Mouse (Mus musculus) ovary, postnatal 36 days (tissue): ENCODE measurements around the gene Grk5.
A peak's percentile ranks its signal among the peaks of the same experiment; 100 is the strongest.
"Not testable (repeated sequence)": the region's sequence is repeated elsewhere in the genome, so short reads cannot be mapped to it uniquely, and the experiment has no call there.

Experiments used
- DNase-seq: peaks from one replicate; pipeline ENCODE4 v3.0.0; 2022; ENCODE audit warnings: low spot score, mixed read lengths

Grk5 gene

DNA sequence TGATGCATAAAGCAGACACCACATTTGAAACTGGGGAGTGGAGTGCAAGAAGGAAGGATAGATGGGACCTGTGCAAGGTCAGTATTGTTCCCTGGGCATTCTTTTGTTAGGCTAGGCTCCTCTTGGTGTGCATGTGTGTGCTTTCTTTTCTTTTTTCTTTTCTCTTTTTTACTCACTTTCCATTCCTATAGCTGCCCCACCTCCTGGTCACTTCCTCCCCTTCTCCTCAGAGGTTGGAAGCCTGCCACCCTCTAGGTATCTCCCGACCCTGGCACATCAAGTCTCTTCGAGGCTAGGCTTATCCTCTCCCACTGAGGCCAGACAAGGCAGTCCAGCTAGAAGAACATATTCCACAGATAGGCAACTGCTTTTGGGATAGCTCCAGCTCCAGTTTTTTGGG, 22.1 kb downstream of the Grk5 start:
- DNase-seq = no peak

DNA sequence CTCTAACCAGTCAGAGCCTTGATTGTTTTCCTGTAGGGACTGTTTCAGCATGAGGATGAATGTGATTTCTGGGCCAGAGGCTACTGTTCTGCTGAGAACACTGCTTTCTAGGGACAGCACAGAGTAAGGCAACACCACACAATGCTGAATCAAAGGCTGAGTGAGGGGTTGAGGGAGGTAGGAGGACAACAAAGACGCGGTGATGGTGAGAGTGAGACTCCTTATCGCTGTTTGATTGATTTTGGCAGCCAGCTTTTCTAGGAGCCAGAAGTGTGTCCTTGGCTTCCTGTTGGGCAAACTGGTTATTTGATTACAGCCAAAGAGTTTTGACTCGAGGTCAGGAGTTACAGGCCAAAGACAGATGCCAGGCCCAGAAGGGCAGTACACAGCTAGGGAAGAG, 25.7 kb downstream of the Grk5 start:
- peak; percentile 14 for DNase-seq

DNA sequence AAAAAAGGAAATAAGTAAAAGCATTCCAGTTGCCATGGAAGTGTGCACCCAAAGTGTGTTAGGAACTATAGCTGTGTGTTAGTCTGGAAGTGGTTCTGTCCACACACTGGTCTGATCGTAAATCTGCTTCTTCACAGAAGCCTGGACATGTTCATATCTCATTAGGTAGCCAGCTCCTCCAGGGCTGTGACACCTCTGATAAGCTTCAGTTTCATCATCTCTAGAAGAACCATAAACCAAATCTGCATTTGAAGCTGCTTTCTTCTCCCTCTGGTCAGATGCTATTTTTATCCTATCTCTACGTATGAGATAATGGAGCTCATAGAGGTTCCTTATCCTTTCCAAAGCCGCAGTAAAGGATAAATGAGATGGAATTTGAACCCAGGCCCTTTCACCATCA, 26.3 kb downstream of the Grk5 start:
- DNase-seq = no peak

DNA sequence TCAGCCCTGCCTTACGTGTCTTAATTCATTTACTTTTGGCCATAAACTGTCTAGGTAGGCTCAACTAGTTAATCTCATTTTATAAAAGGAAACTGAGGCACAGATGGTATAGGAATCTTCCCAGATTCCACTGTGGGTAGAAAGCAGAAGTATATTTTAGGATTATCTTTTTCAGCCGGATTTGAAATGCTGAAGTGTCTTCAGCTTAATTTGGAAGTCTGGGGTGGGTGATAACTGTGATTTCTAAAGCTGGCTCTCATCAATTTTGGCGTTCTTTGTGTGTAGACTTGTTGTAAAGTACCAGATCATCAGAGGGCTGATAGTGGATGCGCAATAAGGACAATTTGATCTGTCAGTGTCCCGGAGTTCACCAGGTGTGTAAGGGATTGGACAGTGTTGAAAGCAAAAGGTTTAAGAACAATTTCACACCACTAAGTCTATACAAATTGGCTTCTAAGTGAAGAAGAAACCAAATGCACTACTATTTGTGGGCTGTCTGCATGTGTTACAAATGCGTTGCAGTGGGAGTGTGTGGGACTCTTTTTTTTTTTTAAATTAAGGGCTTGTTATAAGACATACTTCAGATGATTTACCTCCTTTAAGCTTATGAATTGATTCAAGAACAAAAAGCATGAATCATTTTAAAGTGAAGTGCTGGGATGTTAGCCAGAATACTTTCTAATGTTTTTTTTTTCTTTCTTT, 27.5 kb downstream of the Grk5 start:
- no peak for DNase-seq

DNA sequence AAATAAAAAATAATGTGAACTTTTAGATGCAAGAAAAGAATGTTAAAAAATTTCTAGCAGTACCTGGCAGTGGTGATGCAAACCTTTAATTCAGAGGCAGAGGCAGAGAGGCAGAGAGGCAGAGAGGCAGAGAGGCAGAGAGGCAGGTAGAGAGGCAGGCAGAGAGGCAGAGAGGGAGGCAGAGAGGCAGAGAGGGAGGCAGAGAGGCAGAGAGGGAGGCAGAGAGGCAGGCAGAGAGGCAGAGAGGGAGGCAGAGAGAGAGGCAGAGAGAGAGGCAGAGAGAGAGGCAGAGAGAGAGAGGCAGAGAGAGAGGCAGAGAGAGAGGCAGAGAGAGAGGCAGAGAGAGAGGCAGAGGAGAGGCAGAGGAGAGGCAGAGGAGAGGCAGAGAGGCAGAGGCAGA, 35.0 kb downstream of the Grk5 start:
- DNase-seq = not testable (repeated sequence)

DNA sequence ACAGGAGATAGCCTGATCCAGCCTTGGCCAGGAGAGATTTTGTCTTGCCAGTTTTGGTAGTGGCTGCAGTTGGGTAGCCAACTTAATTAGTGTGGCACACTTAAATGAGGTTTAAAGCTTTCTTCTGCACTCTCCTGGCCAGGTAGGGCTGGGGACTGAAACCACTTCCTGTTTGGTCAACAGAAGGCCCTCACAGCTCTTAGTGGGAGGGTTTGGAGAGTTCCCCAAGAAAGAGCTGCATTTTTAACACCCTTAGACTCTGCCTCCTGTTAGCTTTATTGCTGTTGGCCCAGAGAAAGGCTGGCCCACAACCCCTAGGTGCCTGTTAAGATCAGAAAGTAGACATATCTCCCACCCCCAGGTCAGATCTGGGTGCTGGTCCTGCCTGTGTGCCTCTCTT, 45.5 kb downstream of the Grk5 start:
- no peak for DNase-seq

DNA sequence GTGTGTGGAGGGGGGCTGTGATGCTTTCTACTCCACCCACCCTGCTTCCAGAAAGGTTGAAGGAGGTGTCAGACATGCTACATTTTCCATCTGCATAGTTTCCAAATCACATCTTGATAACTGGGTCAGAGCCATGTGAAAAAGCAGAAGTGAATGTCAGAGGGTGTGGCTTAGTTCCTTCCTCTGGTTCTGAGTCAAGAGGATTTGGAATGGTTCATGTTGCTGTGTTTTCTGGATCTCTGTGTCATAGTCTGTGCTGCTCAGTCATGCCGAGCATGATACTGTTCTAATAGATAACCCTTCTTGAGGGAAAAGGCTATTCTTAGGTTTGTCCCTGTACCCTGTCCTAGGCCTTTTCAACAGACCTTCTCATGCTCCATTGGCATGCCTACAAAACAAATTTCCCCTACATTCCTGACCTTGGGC, 50.4 kb downstream of the Grk5 start:
- no peak for DNase-seq

DNA sequence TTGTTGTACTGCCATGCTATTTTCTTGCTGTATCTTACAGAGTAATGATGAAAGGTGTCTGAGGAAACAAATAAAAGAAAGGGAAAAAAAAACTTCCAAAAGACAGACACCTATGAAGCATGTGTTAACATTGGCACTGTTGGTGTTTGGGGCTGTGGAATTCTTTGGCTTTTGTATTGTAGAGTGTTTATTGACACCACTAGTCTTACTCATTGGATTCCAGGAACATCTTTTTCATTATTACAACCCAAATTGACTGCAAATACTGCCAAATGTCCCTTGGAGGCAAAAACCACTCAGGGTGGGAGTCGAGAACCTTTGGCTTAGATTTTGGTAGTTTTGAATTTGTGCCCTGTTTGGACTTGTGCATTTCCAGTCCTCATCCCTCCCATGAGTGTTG, 51.3 kb downstream of the Grk5 start:
- no peak for DNase-seq

DNA sequence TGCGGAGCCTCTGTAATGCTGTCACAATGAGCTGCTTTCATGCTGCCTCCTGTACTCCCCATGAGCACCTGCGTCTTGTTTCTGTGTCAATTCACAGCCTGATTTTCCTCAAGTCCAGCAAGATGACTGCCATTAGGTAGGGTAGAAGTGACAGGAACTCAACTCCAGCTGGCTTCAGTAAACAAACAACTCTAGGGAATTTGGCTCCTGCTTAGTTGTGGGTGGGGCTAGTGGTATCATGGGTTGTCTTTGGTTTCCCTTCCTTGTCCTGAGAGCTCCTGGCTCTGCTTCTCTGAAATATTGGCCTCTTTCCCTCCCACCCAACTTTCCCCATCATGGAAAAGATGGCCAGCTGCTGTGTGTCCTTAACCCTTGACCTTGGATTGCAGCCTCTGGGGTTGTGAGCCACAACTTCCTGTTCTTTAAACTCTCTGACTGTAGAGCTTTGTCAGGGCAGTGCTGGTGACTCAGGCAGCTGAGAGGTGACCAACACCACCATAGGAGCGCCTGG, 56.3 kb downstream of the Grk5 start:
- DNase-seq = peak; percentile 29

DNA sequence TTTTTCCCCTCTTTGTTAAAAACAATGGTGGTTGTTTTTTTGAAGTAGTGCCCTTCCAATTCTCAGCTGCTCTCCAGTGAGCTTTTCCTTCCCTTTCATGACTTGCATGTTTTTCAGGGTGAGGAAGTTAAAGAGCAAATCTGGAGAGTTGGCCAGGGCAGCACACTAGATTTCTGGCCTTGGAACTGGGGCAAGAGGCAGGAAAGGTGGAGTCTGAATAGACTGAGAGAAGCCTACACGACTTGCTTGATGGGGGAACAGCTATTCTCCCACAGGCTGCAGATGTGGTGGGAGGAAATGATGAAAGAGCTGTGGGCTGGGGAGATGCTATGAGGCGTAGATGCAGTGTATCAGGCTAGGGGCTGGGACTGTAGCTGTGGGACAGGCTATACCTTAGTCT, 57.1 kb downstream of the Grk5 start:
- no peak for DNase-seq

DNA sequence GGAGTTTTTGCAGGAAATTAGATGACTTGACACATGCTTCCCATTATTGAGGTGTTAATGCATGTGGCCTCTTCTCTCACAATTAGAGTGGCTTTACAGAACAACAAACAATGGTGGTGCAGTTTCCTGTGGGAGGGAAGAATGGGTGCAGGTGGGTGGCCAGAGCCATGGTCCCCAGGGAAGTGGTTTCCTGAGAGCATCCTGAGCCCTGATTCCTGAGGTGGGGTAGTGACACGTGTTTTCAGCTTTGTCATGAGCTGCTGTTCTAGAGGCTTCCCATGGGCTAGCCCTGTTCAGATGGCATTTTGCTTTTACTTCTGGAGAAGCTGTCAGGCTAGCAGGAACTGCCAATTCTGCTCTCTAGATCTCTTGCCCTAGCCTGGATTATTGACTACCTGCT, 59.4 kb downstream of the Grk5 start:
- DNase-seq = no peak

DNA sequence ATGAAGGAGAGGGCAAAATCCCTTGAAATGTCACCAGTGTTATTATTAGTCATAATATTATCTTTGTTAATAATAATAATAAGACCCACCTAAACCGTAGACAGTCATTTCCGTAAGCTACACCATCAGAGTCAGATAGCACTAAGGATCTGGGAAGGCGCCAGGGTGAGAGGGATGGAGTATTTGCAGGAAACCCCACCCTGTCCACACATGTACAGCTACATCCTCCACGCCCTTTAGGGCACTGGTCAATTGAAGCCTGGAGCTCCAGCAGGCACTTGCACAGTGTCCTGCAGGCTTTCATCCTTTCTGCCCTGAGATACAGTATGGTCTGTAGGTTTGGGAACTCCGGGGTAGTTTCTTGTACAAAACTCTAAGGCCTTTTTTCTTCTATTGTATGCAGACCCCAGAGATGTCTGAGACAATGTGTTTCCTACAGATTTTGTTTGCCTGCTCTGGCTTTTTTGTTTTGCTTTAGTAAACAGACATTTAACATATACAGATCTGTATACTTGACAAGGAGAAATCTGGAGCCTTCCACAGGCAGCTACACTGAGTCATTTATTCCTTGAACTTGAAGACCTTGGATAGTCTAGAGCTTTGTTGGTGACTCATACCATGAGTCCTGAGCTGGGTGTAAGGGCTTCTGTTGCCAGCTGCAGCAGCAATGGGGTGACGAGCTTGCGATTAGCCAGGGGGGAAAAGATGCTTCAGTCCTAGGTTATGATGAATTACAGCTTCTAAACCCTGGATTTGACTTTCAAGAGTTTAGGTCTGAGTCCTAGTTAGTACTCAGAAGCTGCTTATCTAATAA, 60.7 kb downstream of the Grk5 start:
- no peak for DNase-seq

DNA sequence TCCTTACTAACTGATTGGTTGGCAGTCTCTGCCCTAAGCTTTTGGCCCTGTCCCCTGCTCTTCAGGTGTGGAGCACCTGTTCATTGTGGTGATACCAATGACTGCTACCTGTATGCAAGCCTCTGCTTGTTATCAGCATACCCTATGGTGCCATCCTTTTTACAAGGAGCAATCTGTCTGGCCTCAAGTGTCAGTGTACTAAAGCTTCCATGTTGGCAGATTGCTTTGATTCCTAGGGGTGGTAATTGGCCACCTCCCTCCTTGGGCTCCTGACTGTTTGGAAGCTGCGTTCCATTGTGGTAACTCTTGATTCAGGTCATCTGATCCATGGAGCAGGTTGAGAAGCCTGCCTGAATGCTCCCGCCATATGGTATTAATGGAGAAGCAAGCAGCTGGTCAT, 65.6 kb downstream of the Grk5 start:
- no peak for DNase-seq

DNA sequence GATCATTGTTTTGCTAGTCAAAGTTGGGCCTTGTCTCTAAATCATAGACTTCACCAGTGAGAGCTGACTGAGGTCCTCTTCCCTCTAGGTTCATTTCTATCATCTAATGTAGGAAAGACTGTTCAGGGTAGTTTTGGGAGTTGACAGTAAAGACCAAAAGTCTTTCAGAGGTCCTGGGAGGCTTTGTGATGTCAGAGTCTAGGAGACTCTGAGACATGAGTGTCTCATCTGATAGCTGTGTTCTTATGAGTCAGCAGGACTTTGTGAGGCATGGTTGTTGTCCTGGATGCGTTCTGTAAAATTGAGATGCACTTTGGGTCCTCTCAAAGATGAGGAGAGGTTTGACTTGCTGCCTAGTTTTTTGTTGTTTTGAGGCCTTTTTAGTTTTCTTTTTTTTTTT, 66.2 kb downstream of the Grk5 start:
- no peak for DNase-seq

DNA sequence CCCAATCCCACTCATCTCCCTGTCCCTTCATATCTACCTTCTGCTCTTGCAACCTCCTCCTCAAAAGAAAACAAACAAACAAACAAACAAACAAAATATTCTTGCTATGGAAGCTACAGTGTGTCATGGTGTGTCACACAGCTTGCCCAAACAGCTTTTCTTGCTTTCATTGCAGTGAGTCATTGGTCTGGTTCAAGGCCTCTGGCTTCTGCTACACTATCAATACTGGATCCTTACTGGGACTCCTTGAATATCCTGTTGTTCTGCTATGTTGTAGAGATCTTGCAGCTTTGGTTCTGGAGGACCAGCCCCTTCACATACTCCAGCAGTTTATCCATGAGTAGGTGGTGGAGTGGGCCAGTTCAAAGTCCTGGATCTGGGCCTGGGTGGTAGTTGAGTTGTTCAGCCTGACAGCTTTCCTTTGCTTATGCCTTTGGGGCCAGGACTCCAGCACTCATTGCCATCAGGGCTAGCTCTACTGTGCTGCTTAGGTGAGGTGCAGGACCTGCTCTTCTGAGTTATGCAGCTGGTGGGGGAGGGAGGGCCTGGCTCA, 66.7 kb downstream of the Grk5 start:
- no peak for DNase-seq

DNA sequence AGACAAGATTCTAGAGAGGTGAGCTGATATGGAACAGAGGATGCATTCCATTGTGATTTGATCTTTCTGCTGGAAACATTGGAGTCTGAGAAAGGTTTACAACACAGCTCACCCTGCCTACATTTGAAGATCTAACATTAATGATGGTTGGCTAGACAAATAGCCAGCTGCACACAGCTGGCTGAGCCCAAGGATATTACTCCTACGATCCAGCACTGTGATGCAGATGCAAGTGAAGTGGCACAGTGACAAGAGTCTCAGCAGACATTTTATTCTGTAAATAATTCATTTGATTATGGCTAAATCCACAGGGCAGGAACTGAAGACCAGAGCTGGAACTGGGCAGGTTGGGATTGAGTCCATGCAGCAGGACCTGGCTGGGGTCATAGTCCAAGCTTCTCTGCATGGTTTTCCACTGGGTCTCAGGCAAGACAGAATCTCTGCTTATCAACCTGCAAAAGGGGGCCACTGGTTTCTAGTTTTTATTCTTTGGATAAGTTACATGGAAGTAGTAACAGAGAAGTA, 70.2 kb downstream of the Grk5 start:
- DNase-seq = no peak

DNA sequence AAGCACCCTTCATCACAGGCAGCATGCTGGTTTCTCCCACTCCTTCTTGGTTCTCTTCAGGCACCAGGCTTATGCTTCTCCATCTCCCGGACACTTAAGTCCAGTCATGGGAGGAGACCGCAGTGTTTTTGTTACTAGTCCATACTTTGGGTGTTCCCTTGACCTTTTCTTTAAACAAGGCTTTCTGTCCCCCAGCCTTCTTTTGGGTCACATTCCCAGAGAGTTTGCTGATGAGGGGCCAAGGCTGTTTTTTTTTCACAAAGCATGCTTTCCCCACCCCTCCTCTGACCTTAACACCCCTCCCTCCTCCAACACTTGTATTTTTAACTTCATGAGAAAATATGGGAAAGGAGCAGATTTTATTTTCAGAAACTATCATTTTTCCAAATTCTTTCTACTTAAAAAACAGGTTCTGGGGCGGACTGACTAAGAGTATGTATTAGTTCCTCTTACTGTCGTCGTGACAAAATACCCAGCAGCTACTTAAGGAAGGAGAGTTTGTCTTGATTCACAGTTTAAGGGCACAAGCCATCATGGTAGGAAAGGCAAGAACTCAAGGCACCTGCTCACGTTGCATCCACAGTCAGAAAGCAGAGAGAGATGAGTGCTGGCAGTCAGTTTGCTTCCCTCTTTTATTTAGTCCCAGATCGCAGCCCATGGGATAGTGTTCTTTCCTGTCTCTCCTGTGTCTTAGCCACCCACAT, 73.0 kb downstream of the Grk5 start:
- no peak for DNase-seq

DNA sequence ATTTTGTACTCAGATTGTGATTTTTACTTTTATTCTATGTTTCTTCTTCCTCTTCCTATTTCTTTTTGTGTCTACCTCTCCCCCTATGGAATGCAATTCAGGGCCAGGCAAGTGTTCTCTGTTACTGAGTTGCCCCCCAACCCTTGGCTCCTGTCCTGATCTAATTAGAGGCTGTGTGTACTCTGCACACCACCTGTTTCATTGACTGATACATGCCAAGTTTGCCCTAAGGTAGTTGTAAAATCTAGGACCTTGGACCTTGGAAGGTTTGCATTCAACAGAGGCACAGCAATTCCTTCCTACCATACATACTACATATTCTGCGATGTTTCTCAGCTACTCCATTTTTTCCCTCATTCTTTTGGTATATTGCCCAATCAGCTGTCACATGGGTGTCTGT, 78.4 kb downstream of the Grk5 start:
- DNase-seq = no peak

DNA sequence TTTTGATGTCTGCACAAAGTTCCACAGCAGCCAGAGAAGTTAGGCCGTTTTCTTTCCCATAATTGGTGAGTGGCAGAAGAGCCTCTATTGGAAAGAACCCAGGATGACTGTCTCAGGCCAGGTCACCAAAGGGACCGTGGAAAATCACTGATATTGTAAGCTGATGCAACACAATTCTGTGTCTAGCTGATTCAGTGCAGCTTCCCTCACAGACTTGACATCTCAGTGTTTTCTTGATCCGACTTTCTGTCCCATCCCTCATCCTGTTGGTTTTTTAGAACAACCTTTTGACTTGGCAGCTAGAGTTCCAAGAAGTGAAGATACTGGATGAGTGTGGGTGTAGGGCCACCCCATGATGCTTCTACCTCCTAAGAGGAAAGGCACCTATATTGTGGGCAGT, 80.9 kb downstream of the Grk5 start:
- no peak for DNase-seq

DNA sequence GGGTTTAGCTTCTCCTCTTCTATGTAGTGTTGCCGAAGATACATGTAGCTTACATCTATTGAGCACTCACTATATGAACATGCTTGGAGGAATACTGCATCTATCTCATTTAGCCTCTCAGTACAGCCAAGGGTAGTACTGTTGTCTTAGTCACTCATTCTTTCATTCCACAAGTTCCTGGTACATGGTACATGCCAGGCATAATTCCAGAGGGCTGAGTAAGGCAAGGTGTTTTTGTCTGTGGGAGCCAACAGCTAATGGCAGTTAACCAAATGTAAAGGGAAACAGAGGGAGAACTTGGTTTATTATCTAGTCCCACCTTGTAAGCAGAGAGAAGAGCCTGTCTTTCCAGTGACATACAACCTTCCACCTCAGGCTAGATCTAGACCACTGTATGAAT, 82.0 kb downstream of the Grk5 start:
- no peak for DNase-seq

DNA sequence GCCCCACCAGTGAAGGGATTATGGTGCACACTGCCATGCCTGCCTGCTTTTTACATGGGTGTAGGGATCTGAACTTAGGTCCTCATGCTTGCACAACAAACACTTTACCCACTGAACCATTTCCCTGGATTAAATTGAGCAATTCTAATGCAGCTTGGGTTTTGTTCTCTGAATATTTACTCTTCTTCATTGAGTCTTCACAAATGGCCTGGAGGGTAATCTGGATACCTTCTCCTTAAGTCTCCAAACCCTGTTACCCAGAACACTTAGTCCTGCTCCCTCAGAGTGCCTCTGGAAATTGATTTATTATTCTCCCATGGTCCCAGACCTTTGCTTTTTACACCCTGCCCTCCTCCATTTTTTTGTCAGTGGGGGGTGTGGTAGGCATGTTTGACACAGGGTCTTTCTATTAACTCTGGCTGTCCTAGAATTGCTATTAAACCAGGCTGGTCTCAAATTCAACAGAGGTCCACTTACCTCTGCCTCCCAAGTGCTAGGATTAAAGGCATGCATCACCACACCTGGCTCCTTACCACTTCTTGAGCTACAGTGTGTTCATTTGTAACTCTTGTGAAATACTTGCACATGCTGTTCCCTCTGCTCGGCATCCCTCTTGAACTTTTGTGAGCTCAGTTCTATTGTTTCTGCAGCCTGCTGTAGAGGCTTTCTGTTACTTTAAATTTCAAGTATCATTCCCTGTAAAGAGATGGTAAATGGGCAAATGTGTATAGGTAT, 82.9 kb downstream of the Grk5 start:
- no peak for DNase-seq

DNA sequence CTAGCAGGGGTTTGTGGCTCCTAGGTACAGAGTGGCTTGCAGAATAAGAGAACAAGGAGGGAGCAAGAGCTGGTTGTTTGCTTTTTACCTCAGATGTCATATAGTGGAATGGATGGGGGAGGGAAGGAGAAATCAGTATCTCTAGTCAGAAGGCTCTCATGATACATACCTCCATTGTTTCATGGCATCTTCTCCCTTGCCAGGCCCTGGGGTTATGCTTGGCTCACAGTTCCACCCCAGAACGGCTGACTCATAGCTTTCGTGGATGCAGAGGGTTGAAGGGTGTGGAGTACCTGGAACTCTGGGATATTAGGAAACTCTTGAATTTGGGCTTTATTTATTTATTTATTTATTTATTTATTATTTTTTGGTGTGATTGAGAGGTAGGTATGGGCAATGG, 84.0 kb downstream of the Grk5 start:
- DNase-seq = no peak
